Mouse (Mus musculus) c-Kit-positive CD71-negative TER-119-negative erythroid progenitor cells, embryonic 14.5 days (primary cell): ENCODE data around the gene Klc4.

ENCODE experiments used
- DNase-seq: peaks from one replicate; pipeline ENCODE4 v3.0.0-alpha.2; 2013; ENCODE audit warnings: low read depth

The Klc4 gene

GRCm38 (mm10) chr17:46588913-46589312, 56.9 kb downstream of the Klc4 start:
- no peak for DNase-seq

- peak; percentile 54 for DNase-seq
Observed at GRCm38 (mm10) chr17:46588173-46588572, 57.6 kb downstream of the Klc4 start.

GRCm38 (mm10) chr17:46586327-46586726, 59.5 kb downstream of the Klc4 start:
- no peak for DNase-seq
